Mouse (Mus musculus) liver, embryonic 13.5 days (tissue): Measurements from ENCODE around the gene H13. TPM values are rescaled to one million over a fixed set of nuclear protein-coding genes. Genes with fewer than 3 reads are reported as not detected.

Experiments used
- ATAC-seq: fragments of 200-750 bp; cut with Nextera tagmentation; 2 replicates; pipeline ENCODE4 v1.8.0; 2017; ENCODE audit warnings: low read depth, mild to moderate bottlenecking, moderate number of reproducible peaks, moderate library complexity
- DNase-seq: peaks from one replicate; pipeline ENCODE4 v3.0.0; 2022
- H3K27ac ChIP-seq: fragments of 300-500 bp; sonication (generic); 2 replicates; pipeline ENCODE4 v1.5.1; 2015; ENCODE audit warnings: moderate library complexity, mild to moderate bottlenecking, inconsistent platforms
- H3K27me3 ChIP-seq: fragments of 300-500 bp; sonication (generic); 2 replicates; pipeline ENCODE4 v1.6.1; 2015; ENCODE audit warnings: mild to moderate bottlenecking, inconsistent platforms
- H3K36me3 ChIP-seq: fragments of 300-500 bp; sonication (generic); 2 replicates; pipeline ENCODE4 v1.6.1; 2015; ENCODE audit warnings: mild to moderate bottlenecking, inconsistent platforms
- H3K4me1 ChIP-seq: fragments of 300-500 bp; sonication (generic); replicated peaks from 2 replicates; pipeline ENCODE4 v1.6.1; 2015; ENCODE audit warnings: inconsistent platforms
- H3K4me2 ChIP-seq: fragments of 300-500 bp; sonication (generic); 2 replicates; pipeline ENCODE4 v1.6.1; 2015; ENCODE audit warnings: inconsistent platforms, mild to moderate bottlenecking, moderate library complexity
- H3K4me3 ChIP-seq: fragments of 300-500 bp; sonication (generic); replicated peaks from 2 replicates; pipeline ENCODE4 v1.5.1; 2015; ENCODE audit warnings: mild to moderate bottlenecking, inconsistent platforms
- H3K9ac ChIP-seq: fragments of 300-500 bp; sonication (generic); 2 replicates; pipeline ENCODE4 v1.6.1; 2015; ENCODE audit warnings: mild to moderate bottlenecking, inconsistent platforms
- H3K9me3 ChIP-seq: fragments of 300-500 bp; sonication (generic); replicated peaks from 2 replicates; pipeline ENCODE4 v1.6.1; 2016; ENCODE audit warnings: inconsistent platforms
- WGBS: fragments of 180-500 bp; shearing (Covaris S2); methylation state at CpG from one replicate; pipeline ENCODE4 v1.1.7; 2015; ENCODE audit not compliant: insufficient replicate concordance; 5-methylcytosine and 5-hydroxymethylcytosine counted together
- polyA plus RNA-seq: library from polyadenylated mRNA; unstranded; fragments of >200 nt; fragmentation: Nextera tagmentation; extraction: Ambion mirVana; gene quantifications from 2 replicates; pipeline ENCODE4 v1.2.1, GENCODE M21; 2015

H13 gene
- polyA plus RNA-seq, 1 experiment from 2014 or later = 49.0 TPM

DNA sequence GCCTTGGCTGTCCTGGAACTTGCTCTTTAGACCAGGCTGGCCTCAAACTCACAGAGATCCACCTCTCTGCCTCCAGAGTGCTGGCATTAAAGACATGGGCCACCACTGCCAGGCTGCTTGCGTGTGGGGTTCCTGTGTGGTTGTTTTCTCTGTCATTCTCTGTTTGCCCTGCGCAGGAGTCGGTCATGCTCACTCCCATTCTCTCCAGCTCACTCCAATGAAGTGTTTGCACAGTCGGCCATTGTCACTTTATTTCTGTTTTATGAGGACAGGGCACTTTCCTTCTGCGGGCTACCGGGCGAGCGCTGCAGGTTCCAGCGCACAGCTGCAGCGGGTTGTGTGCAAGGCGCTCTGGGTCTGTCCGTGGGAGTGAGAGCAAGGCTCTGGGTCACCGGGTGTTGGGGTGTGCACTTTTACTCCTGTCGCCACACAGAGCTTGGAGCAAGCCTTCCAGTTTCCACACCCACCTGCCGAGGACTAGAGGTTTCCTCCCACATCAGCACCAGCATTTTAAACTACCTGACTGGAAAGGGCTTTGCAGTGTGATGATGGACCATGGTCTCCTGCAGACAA, 56.0 kb downstream of the H13 start:
- Histone ChIP-seq H3K9ac (no peak overlapping the region), H3K4me3 (no peak overlapping the region), H3K36me3 (no peaks in the 10 kb centered on the region), H3K4me1 (peaks cover 52% of the 10 kb centered on the region), H3K27me3 (peaks cover 39% of the 10 kb centered on the region), H3K27ac (no peak overlapping the region), H3K4me2 (0 out of 2 replicates have a peak overlapping the region, but pooled peaks have one; percentile 6), H3K9me3 (no peaks in the 10 kb centered on the region)
- no peak for ATAC-seq
- 65% methylated on average over 15 of the region's 15 CpGs for WGBS
- no peak for DNase-seq

DNA sequence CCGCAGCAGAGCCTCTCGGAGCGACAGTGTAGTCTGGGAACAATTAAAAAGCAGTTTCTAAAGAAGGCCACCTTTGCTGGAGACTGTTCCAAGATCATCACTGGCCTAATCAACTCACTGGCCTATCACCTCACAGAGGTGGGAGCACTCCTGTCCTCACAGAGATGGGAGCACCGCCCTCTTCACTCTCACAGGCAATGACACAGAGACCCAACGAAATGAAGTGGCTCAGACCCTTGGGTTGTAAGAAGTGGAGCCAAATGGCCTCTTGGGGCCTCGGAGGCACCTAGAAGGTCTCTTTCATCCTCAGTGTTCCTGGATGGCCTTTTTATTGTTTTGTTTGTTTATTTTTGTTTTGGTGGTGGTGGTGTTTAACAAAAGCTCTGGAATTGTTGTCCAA, 57.0 kb downstream of the H13 start:
- 79% methylated on average over 6 of the region's 6 CpGs for WGBS
- Histone ChIP-seq H3K36me3 (no peaks in the 10 kb centered on the region), H3K27ac (no peak overlapping the region), H3K9ac (no peak overlapping the region), H3K27me3 (peaks cover 39% of the 10 kb centered on the region), H3K4me1 (peaks cover 53% of the 10 kb centered on the region), H3K9me3 (no peaks in the 10 kb centered on the region), H3K4me3 (no peak overlapping the region), H3K4me2 (no peak overlapping the region)
- no peak for ATAC-seq
- no peak for DNase-seq

GRCm38 (mm10) chr2:152726751-152727335, 57.6 kb downstream of the H13 start:
- 32% methylated on average over 6 of the region's 6 CpGs for WGBS
- Histone ChIP-seq H3K4me3 (no peak overlapping the region), H3K9ac (no peak overlapping the region), H3K27me3 (peaks cover 39% of the 10 kb centered on the region), H3K27ac (peak overlapping the region; percentile 34; the same call in 1 of the 2 replicates), H3K4me2 (no peak overlapping the region), H3K9me3 (no peaks in the 10 kb centered on the region), H3K4me1 (peaks cover 55% of the 10 kb centered on the region), H3K36me3 (no peaks in the 10 kb centered on the region)
- ATAC-seq = no peak
- DNase-seq = no peak

DNA sequence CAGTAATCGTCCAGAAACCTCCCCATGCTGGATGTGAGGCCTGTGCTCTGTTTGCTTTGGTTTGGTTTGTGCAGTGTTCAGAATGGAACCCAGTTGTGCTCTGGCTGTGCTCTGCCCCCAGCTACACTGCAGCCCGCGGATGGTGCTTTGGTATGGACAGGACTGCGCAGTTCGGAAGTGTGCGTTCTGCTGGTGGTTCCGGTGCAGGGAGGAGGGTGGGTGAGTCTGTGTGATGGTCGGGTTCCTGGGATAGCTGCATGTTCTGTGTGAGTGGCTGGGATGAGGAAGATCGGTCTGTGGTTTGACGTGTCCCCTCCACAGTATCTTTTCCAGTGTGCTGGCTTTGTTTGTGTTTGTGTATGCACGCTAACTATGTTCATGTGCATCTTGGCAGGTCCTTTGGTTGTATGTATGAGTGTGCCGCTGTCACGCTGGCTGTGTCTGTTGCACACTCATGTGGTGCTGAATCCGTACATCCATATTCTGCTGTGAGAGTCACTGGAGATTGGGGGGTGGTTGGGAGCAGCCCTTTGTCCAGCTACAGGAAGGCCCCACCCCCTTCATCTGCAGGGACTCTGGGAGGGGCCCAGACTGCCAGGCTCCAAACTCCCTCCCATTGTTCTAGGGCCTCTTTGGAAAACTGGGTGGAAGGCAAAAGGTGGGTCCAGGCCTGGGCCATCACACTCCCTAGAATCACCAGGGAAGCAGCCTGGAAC, 58.7 kb downstream of the H13 start:
- no peaks in the 10 kb centered on the region for H3K9me3 ChIP-seq
- ATAC-seq = peak; percentile 26; the same call in 1 of the 2 replicates
- H3K4me3 ChIP-seq = no peak overlapping the region
- DNase-seq = no peak
- H3K27me3 ChIP-seq = peaks cover 28% of the 10 kb centered on the region
- H3K27ac ChIP-seq = peak overlapping the region; percentile 58
- H3K36me3 ChIP-seq = no peaks in the 10 kb centered on the region
- WGBS = 71% methylated on average over 14 of the region's 14 CpGs
- no peak overlapping the region for H3K4me2 ChIP-seq
- H3K4me1 ChIP-seq = peaks cover 57% of the 10 kb centered on the region
- H3K9ac ChIP-seq = no peak overlapping the region

GRCm38 (mm10) chr2:152728594-152728993, 59.3 kb downstream of the H13 start:
- WGBS = 68% methylated on average over 7 of the region's 7 CpGs
- no peak overlapping the region for H3K4me3 ChIP-seq
- no peak overlapping the region for H3K4me2 ChIP-seq
- no peaks in the 10 kb centered on the region for H3K9me3 ChIP-seq
- DNase-seq (no peak), ATAC-seq (no peak)
- peaks cover 62% of the 10 kb centered on the region for H3K4me1 ChIP-seq
- no peaks in the 10 kb centered on the region for H3K36me3 ChIP-seq
- H3K27ac ChIP-seq = peak overlapping the region; percentile 58
- H3K9ac ChIP-seq = no peak overlapping the region
- peaks cover 22% of the 10 kb centered on the region for H3K27me3 ChIP-seq

DNA sequence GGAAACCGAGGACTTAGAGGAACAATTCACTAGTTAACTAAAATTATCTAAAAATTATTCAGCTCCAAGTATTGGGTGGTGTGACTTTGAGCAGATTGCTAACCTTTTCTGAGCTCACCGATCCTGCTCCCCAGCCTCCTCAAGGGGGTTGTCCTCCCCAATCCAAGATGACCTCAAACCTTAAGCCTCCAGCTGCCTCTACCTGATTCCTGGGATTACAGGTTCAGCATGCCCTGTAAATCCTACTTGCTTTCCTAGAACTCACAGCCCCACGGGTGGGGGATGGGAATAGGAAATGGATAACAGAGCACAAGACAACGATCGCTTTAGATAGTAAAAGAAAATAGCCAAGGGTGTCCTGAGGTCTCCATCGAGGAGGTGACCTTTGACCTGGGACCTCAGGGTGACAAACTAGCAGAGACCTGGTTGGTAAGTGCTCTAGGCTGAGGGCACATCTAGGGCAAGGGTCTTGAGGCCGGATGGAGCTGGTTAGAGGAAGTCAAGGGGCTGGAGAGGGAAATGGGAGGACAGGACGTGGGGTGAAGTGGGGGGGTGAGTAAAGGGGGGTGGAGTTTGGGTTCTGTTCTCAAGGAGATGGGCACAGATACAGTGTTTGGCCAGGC, 59.9 kb downstream of the H13 start:
- DNase-seq = no peak
- H3K4me2 ChIP-seq = no peak overlapping the region
- peaks cover 18% of the 10 kb centered on the region for H3K27me3 ChIP-seq
- H3K4me1 ChIP-seq = peaks cover 62% of the 10 kb centered on the region
- no peak overlapping the region for H3K4me3 ChIP-seq
- 29% methylated on average over 8 of the region's 8 CpGs for WGBS
- 0 out of 2 replicates have a peak, but pooled peaks have one; percentile 14 for ATAC-seq
- peak overlapping the region; percentile 58 for H3K27ac ChIP-seq
- no peaks in the 10 kb centered on the region for H3K36me3 ChIP-seq
- H3K9ac ChIP-seq = no peak overlapping the region
- no peaks in the 10 kb centered on the region for H3K9me3 ChIP-seq

- Histone ChIP-seq H3K9me3 (no peaks in the 10 kb centered on the region), H3K4me3 (no peak overlapping the region), H3K27me3 (peaks cover 17% of the 10 kb centered on the region), H3K4me2 (no peak overlapping the region), H3K27ac (peak overlapping the region; percentile 58), H3K4me1 (peaks cover 67% of the 10 kb centered on the region), H3K36me3 (no peaks in the 10 kb centered on the region), H3K9ac (no peak overlapping the region)
- WGBS = 16% methylated on average over 7 of the region's 7 CpGs
- no peak for DNase-seq
- peak; percentile 59 for ATAC-seq
These were observed 60.4 kb downstream of the H13 start for GRCm38 (mm10) chr2:152729636-152730020.

- Histone ChIP-seq H3K27me3 (peaks cover 27% of the 10 kb centered on the region), H3K4me2 (no peak overlapping the region), H3K9me3 (no peaks in the 10 kb centered on the region), H3K9ac (no peak overlapping the region), H3K36me3 (no peaks in the 10 kb centered on the region), H3K27ac (no peak overlapping the region), H3K4me1 (peaks cover 77% of the 10 kb centered on the region), H3K4me3 (no peak overlapping the region)
- ATAC-seq (no peak), DNase-seq (no peak)
- 66% methylated on average over 2 of the region's 2 CpGs for WGBS
These were observed 63.9 kb downstream of the H13 start for GRCm38 (mm10) chr2:152733201-152733600.

GRCm38 (mm10) chr2:152734501-152734900, 65.2 kb downstream of the H13 start:
- H3K9me3 ChIP-seq = no peaks in the 10 kb centered on the region
- 22% methylated on average over 10 of the region's 10 CpGs for WGBS
- peak overlapping the region; percentile 67 for H3K4me3 ChIP-seq
- ATAC-seq = no peak
- peak overlapping the region; percentile 85 for H3K9ac ChIP-seq
- H3K4me2 ChIP-seq = peak overlapping the region; percentile 93
- peaks cover 27% of the 10 kb centered on the region for H3K27me3 ChIP-seq
- DNase-seq = no peak
- no peaks in the 10 kb centered on the region for H3K36me3 ChIP-seq
- H3K4me1 ChIP-seq = peaks cover 77% of the 10 kb centered on the region
- H3K27ac ChIP-seq = peak overlapping the region; percentile 47

DNA sequence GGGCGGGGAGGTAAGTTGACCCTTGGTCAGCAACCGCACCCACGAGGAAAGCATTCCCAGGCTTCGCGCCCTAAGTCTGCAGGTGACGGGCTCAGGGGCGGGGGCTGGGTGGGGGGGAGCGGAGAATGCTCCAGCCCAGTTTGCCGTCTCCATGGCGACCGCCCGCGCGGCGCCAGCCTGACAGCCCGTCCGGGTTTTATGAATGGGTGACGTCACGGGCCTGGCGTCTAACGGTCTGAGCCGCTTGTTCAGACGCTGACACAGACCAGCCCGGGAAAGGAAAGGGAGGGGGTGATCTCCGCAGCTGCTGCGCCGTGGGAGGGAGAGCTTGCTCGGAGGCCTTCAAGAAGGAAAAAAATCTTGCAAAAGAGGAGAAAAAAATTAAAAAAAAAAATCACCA, 65.7 kb downstream of the H13 start:
- Histone ChIP-seq H3K9ac (peak overlapping the region; percentile 85), H3K27me3 (peaks cover 27% of the 10 kb centered on the region), H3K27ac (peak overlapping the region; percentile 64), H3K9me3 (no peaks in the 10 kb centered on the region), H3K4me2 (peak overlapping the region; percentile 93), H3K4me3 (peak overlapping the region; percentile 67), H3K36me3 (no peaks in the 10 kb centered on the region), H3K4me1 (peaks cover 77% of the 10 kb centered on the region)
- WGBS = under 1% methylated on average over 28 of the region's 28 CpGs
- peak; percentile 74 for DNase-seq
- ATAC-seq = peak; percentile 21

DNA sequence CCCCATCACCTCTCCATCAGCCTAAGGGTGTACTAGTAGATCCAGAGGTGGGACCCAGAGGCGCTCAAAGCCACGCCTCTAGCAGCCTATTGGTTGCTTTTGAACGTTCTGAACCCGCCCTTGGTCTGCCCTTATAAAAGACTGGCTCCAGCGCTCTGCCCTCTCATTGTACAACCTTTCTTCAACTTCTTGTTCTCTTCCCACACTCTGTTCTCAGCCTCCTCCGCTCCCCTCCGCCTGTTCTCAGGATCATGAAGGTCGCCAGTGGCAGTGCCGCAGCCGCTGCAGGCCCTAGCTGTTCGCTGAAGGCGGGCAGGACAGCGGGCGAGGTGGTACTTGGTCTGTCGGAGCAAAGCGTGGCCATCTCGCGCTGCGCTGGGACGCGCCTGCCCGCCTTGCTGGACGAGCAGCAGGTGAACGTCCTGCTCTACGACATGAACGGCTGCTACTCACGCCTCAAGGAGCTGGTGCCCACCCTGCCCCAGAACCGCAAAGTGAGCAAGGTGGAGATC, 66.9 kb downstream of the H13 start, which contains the start of gene Id1:
Gene Id1, plus strand, starts transcription at position 162 of the 512 bp plus-strand sequence.
- H3K27me3 ChIP-seq = peaks cover 27% of the 10 kb centered on the region
- DNase-seq (peak; percentile 83), ATAC-seq (peak; percentile 72)
- peak within 1 kb of the TSS; percentile 87 for H3K27ac ChIP-seq
- H3K4me2 ChIP-seq = peak within 1 kb of the TSS; percentile 93
- H3K4me1 ChIP-seq = peaks cover 85% of the 10 kb centered on the region
- no peaks in the 10 kb centered on the region for H3K9me3 ChIP-seq
- H3K9ac ChIP-seq = peak within 1 kb of the TSS; percentile 85
- under 1% methylated on average over 28 of the region's 28 CpGs for WGBS
- H3K4me3 ChIP-seq = peak within 1 kb of the TSS; percentile 67
- no peaks in the 10 kb centered on the region for H3K36me3 ChIP-seq
